Mouse (Mus musculus) lung, postnatal 0 days (tissue): Measurements from ENCODE around the gene Trcg1.
A peak's percentile ranks its signal among the peaks of the same experiment; 100 is the strongest.

Source experiments
- CTCF ChIP-seq: IDR thresholded peaks from 2 replicates; pipeline ENCODE4 v1.5.1; 2016; ENCODE audit warnings: antibody characterized with exemption, mild to moderate bottlenecking
- EP300 ChIP-seq: IDR thresholded peaks from 2 replicates; pipeline ENCODE4 v1.6.1; 2016; ENCODE audit warnings: antibody characterized with exemption, mild to moderate bottlenecking, control low read depth

DNA sequence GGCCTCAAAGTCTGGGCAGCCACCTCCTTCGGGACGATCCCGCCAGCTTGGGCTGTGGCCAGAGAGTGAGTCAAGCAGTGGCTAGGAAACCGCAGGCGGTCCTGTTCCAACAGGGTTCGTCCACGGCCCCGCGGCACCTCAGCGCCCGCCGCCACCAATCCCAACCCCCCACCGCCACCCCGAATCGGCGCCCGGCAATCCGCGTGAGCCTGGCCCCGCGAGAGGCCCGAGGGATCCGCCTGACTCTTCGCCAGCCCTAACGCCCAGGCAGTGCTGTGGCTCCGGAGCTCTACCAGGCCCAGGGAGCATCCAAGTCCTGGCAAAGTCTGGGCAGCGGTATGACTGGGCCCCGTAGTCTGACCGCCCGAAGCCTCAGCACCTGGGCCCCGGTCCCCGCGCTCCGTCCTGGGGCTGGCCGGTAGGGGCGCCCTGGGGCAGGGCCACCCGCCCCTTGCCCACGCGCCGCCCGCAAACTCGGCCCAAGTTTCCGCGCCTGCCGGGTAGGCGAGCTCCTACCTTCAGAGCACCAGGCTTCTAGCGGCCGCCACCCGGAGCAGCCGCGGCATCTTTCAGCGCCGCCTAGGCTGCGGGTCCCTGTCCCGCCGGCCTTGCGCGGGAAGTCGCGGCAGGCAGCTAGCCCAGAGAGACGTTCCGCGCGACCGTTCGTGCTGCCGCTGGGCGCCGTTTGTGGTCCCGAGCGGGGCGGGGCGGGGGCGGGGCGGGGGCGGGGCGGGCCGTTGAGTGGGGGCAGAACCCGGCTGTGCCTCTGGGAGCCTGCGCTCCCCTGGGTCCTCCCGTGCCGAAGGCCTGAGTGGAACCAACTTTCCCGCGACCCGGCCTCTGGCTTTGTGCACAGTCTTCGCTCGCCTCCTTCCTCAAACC, 25.8 kb downstream of the Trcg1 start, which contains the start of gene 1700017B05Rik:
- TF ChIP-seq CTCF (peak; percentile 84), EP300 (no peak)
